Mouse (Mus musculus): ENCODE results near the gene Pcdh17.

- TF ChIP-seq EP300 (IDR thresholded peaks at IDR 0.05; ENCODE audit: low read depth) (no peak), CTCF (IDR thresholded peaks at IDR 0.05; ENCODE audit: low read depth) (no peak)
These were observed 98.5 kb downstream of the Pcdh17 start for GRCm38 (mm10) chr14:84541838-84542237.

Data from heart, postnatal 0 days (tissue).